Mouse (Mus musculus): ENCODE measurements at regions not wholly inside any gene's neighbourhood (a gene's known extent, or its start where the extent isn't known, plus 50 kb on each side); places are given as distances from the start of the nearest gene placed in this dataset.

- Histone ChIP-seq H3K4me1 (ENCODE audit: control insufficient read depth in 1 of 2, insufficient read depth in 2 of 2) (peaks cover 0 to 19% of the 10 kb centered on the region in 2 experiments; a peak in 2 of 4 replicates), H3K9ac (ENCODE audit: insufficient read depth, low read depth) (no peak overlapping the region), H3K36me3 (replicated peaks in 1 of 2; ENCODE audit: control insufficient read depth in 1 of 2, insufficient read depth in 1 of 2, low read length in 1 of 2) (no peaks in the 10 kb centered on the region), H3K4me2 (ENCODE audit: insufficient read depth, low read depth, poor library complexity, severe bottlenecking) (no peak overlapping the region), H3K27ac (ENCODE audit: insufficient read depth, low read depth) (no peak overlapping the region), H3K27me3 (replicated peaks) (no peaks in the 10 kb centered on the region), H3K9me3 (replicated peaks; ENCODE audit: low read length) (no peaks in the 10 kb centered on the region), H3K4me3 (replicated peaks in 1 of 3; ENCODE audit: low read depth in 2 of 3, low read length in 2 of 3, poor library complexity in 1 of 3) (no peak overlapping the region), H3K79me2 (replicated peaks; ENCODE audit: control insufficient read depth, extremely low read depth, insufficient read depth, poor library complexity, severe bottlenecking) (no peaks in the 10 kb centered on the region)
- DNase-seq (ENCODE audit: extremely low read depth), result no peak
- dilution Hi-C loops (cut with MboI; ENCODE audit: extremely low pct_ligation_motif_present, extremely low pct_unique_long_range_greater_than_20kb, low sequenced_read_pairs), result no loop called here
- in situ Hi-C loops (cut with MboI; ENCODE audit: low pct_ligation_motif_present, low pct_unique_long_range_greater_than_20kb, low sequenced_read_pairs), result no loop called here
- no peak for TF ChIP-seq MAFK (IDR thresholded peaks at IDR 0.05; ENCODE audit: insufficient replicate concordance, low read length)
- no peak for TF ChIP-seq E2F4 (IDR thresholded peaks at IDR 0.05; ENCODE audit: insufficient replicate concordance, low read depth, low read length)
- TF ChIP-seq MYC (IDR thresholded peaks at IDR 0.05; ENCODE audit: low read depth, low read length), result no peak
- TF ChIP-seq TBP (conservative IDR thresholded peaks at IDR 0.05; ENCODE audit: low read depth, low read length), result no peak
- TF ChIP-seq NRF1 (IDR thresholded peaks at IDR 0.05; ENCODE audit: low read depth, low read length), result no peak
- no peak for TF ChIP-seq CHD1 (IDR thresholded peaks at IDR 0.05; ENCODE audit: low read depth, low read length)
- no peak for TF ChIP-seq IRF4 (IDR thresholded peaks at IDR 0.05; ENCODE audit: low read depth, low read length)
- no peak for TF ChIP-seq HCFC1 (IDR thresholded peaks at IDR 0.05; ENCODE audit: low read depth, low read length)
- TF ChIP-seq NELFE (IDR thresholded peaks at IDR 0.05; ENCODE audit: low read depth, low read length), result no peak
- TF ChIP-seq SIN3A (IDR thresholded peaks at IDR 0.05; ENCODE audit: low read length), result no peak
Observed at GRCm38 (mm10) chr10:46046890-46047414, 469.3 kb downstream of the Hace1 start.

- Histone ChIP-seq H3K4me2 (ENCODE audit: insufficient read depth, low read depth, poor library complexity, severe bottlenecking) (no peak overlapping the region), H3K9me3 (replicated peaks; ENCODE audit: low read length) (no peaks in the 10 kb centered on the region), H3K79me2 (replicated peaks; ENCODE audit: control insufficient read depth, extremely low read depth, insufficient read depth, poor library complexity, severe bottlenecking) (no peaks in the 10 kb centered on the region), H3K27ac (ENCODE audit: insufficient read depth, low read depth) (no peak overlapping the region), H3K9ac (ENCODE audit: insufficient read depth, low read depth) (no peak overlapping the region), H3K4me3 (replicated peaks in 1 of 3; ENCODE audit: low read depth in 2 of 3, low read length in 2 of 3, poor library complexity in 1 of 3) (no peak overlapping the region), H3K4me1 (ENCODE audit: control insufficient read depth in 1 of 2, insufficient read depth in 2 of 2) (peaks cover 0 to 20% of the 10 kb centered on the region in 2 experiments; a peak in 2 of 4 replicates), H3K27me3 (replicated peaks) (no peaks in the 10 kb centered on the region), H3K36me3 (replicated peaks in 1 of 2; ENCODE audit: control insufficient read depth in 1 of 2, insufficient read depth in 1 of 2, low read length in 1 of 2) (no peaks in the 10 kb centered on the region)
- in situ Hi-C loops (cut with MboI; ENCODE audit: low pct_ligation_motif_present, low pct_unique_long_range_greater_than_20kb, low sequenced_read_pairs) (no loop called here), dilution Hi-C loops (cut with MboI; ENCODE audit: extremely low pct_ligation_motif_present, extremely low pct_unique_long_range_greater_than_20kb, low sequenced_read_pairs) (no loop called here)
- no peak for DNase-seq (ENCODE audit: extremely low read depth)
- TF ChIP-seq PAX5 (IDR thresholded peaks at IDR 0.05; ENCODE audit: low read length), result no peak
- no peak for TF ChIP-seq CHD1 (IDR thresholded peaks at IDR 0.05; ENCODE audit: low read depth, low read length)
- no peak for TF ChIP-seq BHLHE40 (IDR thresholded peaks at IDR 0.05; ENCODE audit: low read depth, low read length)
- TF ChIP-seq GABPA (IDR thresholded peaks at IDR 0.05; ENCODE audit: insufficient replicate concordance, low read depth, low read length), result no peak
- TF ChIP-seq ZNF384 (IDR thresholded peaks at IDR 0.05; ENCODE audit: low read depth, low read length), result no peak
- no peak for TF ChIP-seq MYC (IDR thresholded peaks at IDR 0.05; ENCODE audit: low read depth, low read length)
Observed at GRCm38 (mm10) chr10:46047591-46047990, 470.0 kb downstream of the Hace1 start.
